Mouse (Mus musculus): ENCODE results near the gene Lpar1. TPM values are rescaled to one million over a fixed set of nuclear protein-coding genes. Genes with fewer than 3 reads are reported as not detected.

Gene Lpar1
- polyA plus RNA-seq, 1 experiment from 2014 or later = 20.6 TPM

GRCm38 (mm10) chr4:58462990-58463389, 90.7 kb downstream of the Lpar1 start:
- H3K36me3 ChIP-seq (ENCODE audit: control insufficient read depth, insufficient read depth) = no peaks in the 10 kb centered on the region
- ATAC-seq (replicated peaks; ENCODE audit: extremely low read depth, insufficient read depth, low FRiP score) = no peak
- no peak overlapping the region for H3K9ac ChIP-seq (ENCODE audit: low read length)
- H3K4me1 ChIP-seq (ENCODE audit: control insufficient read depth, insufficient read depth, low read length) = no peaks in the 10 kb centered on the region
- no peak overlapping the region for H3K27ac ChIP-seq (ENCODE audit: low read length)
- no peaks in the 10 kb centered on the region for H3K27me3 ChIP-seq (ENCODE audit: control insufficient read depth, insufficient read depth, low read length)
- H3K4me2 ChIP-seq (ENCODE audit: low read depth, low read length) = no peak overlapping the region
- no peak overlapping the region for H3K4me3 ChIP-seq (ENCODE audit: low read length)
- 69% methylated on average over 5 of the region's 5 CpGs for WGBS
- 0 out of 2 replicates have a peak, but pooled peaks cover 3% of the 10 kb centered on the region for H3K9me3 ChIP-seq (replicated peaks; ENCODE audit: control insufficient read depth, low read length)

- H3K36me3 ChIP-seq (ENCODE audit: control insufficient read depth, insufficient read depth) = no peaks in the 10 kb centered on the region
- H3K9ac ChIP-seq (ENCODE audit: low read length) = no peak overlapping the region
- no peak overlapping the region for H3K27ac ChIP-seq (ENCODE audit: low read length)
- peaks cover 3% of the 10 kb centered on the region; the same call in 1 of the 2 replicates for H3K9me3 ChIP-seq (replicated peaks; ENCODE audit: control insufficient read depth, low read length)
- 86% methylated on average over 2 of the region's 2 CpGs for WGBS
- H3K27me3 ChIP-seq (ENCODE audit: control insufficient read depth, insufficient read depth, low read length) = no peaks in the 10 kb centered on the region
- H3K4me2 ChIP-seq (ENCODE audit: low read depth, low read length) = no peak overlapping the region
- no peaks in the 10 kb centered on the region for H3K4me1 ChIP-seq (ENCODE audit: control insufficient read depth, insufficient read depth, low read length)
- no peak for ATAC-seq (replicated peaks; ENCODE audit: extremely low read depth, insufficient read depth, low FRiP score)
- no peak overlapping the region for H3K4me3 ChIP-seq (ENCODE audit: low read length)
These were observed 91.1 kb downstream of the Lpar1 start for GRCm38 (mm10) chr4:58462586-58462985.

- WGBS = 17% methylated on average over 4 of the region's 4 CpGs
These were observed 100.4 kb downstream of the Lpar1 start for GRCm38 (mm10) chr4:58453334-58453733.

GRCm38 (mm10) chr4:58448825-58449224, 104.9 kb downstream of the Lpar1 start:
- Histone ChIP-seq H3K4me2 (ENCODE audit: low read depth, low read length) (no peak overlapping the region), H3K4me1 (ENCODE audit: control insufficient read depth, insufficient read depth, low read length) (peaks cover 6% of the 10 kb centered on the region), H3K36me3 (ENCODE audit: control insufficient read depth, insufficient read depth) (no peaks in the 10 kb centered on the region), H3K4me3 (ENCODE audit: low read length) (no peak overlapping the region), H3K9me3 (replicated peaks; ENCODE audit: control insufficient read depth, low read length) (no peaks in the 10 kb centered on the region), H3K9ac (ENCODE audit: low read length) (no peak overlapping the region), H3K27me3 (ENCODE audit: control insufficient read depth, insufficient read depth, low read length) (no peaks in the 10 kb centered on the region), H3K27ac (ENCODE audit: low read length) (no peak overlapping the region)
- ATAC-seq (replicated peaks; ENCODE audit: extremely low read depth, insufficient read depth, low FRiP score) = no peak
- 90% methylated on average over 3 of the region's 3 CpGs for WGBS

More at GRCm38 (mm10) chr4:58453334-58453733, 100.4 kb downstream of the Lpar1 start:
- no peak overlapping the region for H3K4me2 ChIP-seq (ENCODE audit: low read depth, low read length)
- no peaks in the 10 kb centered on the region for H3K27me3 ChIP-seq (ENCODE audit: control insufficient read depth, insufficient read depth, low read length)
- peaks cover 7% of the 10 kb centered on the region for H3K4me1 ChIP-seq (ENCODE audit: control insufficient read depth, insufficient read depth, low read length)
- peak; percentile 37; the same call in 1 of the 2 replicates for ATAC-seq (replicated peaks; ENCODE audit: extremely low read depth, insufficient read depth, low FRiP score)
- H3K9me3 ChIP-seq (replicated peaks; ENCODE audit: control insufficient read depth, low read length) = peaks cover 4% of the 10 kb centered on the region; the same call in 1 of the 2 replicates
- no peaks in the 10 kb centered on the region for H3K36me3 ChIP-seq (ENCODE audit: control insufficient read depth, insufficient read depth)
- H3K27ac ChIP-seq (ENCODE audit: low read length) = peak overlapping the region; percentile 23; the same call in 1 of the 2 replicates
- no peak overlapping the region for H3K4me3 ChIP-seq (ENCODE audit: low read length)
- no peak overlapping the region for H3K9ac ChIP-seq (ENCODE audit: low read length)

- no peak overlapping the region for H3K4me3 ChIP-seq (ENCODE audit: low read length)
- 71% methylated on average over 7 of the region's 7 CpGs for WGBS
These were observed 105.9 kb downstream of the Lpar1 start for GRCm38 (mm10) chr4:58447841-58448240.

GRCm38 (mm10) chr4:58445846-58446245, 107.9 kb downstream of the Lpar1 start:
- Histone ChIP-seq H3K4me2 (ENCODE audit: low read depth, low read length) (no peak overlapping the region), H3K4me3 (ENCODE audit: low read length) (no peak overlapping the region), H3K9me3 (replicated peaks; ENCODE audit: control insufficient read depth, low read length) (no peaks in the 10 kb centered on the region), H3K9ac (ENCODE audit: low read length) (no peak overlapping the region), H3K27me3 (ENCODE audit: control insufficient read depth, insufficient read depth, low read length) (no peaks in the 10 kb centered on the region), H3K27ac (ENCODE audit: low read length) (no peak overlapping the region), H3K36me3 (ENCODE audit: control insufficient read depth, insufficient read depth) (no peaks in the 10 kb centered on the region), H3K4me1 (ENCODE audit: control insufficient read depth, insufficient read depth, low read length) (no peaks in the 10 kb centered on the region)
- 62% methylated on average over 6 of the region's 6 CpGs for WGBS
- no peak for ATAC-seq (replicated peaks; ENCODE audit: extremely low read depth, insufficient read depth, low FRiP score)

More at GRCm38 (mm10) chr4:58447841-58448240, 105.9 kb downstream of the Lpar1 start:
- H3K27me3 ChIP-seq (ENCODE audit: control insufficient read depth, insufficient read depth, low read length) = no peaks in the 10 kb centered on the region
- H3K9me3 ChIP-seq (replicated peaks; ENCODE audit: control insufficient read depth, low read length) = no peaks in the 10 kb centered on the region
- H3K36me3 ChIP-seq (ENCODE audit: control insufficient read depth, insufficient read depth) = no peaks in the 10 kb centered on the region
- no peak overlapping the region for H3K9ac ChIP-seq (ENCODE audit: low read length)
- no peak overlapping the region for H3K27ac ChIP-seq (ENCODE audit: low read length)
- no peak for ATAC-seq (replicated peaks; ENCODE audit: extremely low read depth, insufficient read depth, low FRiP score)
- H3K4me1 ChIP-seq (ENCODE audit: control insufficient read depth, insufficient read depth, low read length) = no peaks in the 10 kb centered on the region
- no peak overlapping the region for H3K4me2 ChIP-seq (ENCODE audit: low read depth, low read length)

GRCm38 (mm10) chr4:58442338-58442737, 111.4 kb downstream of the Lpar1 start:
- Histone ChIP-seq H3K4me1 (ENCODE audit: control insufficient read depth, insufficient read depth, low read length) (no peaks in the 10 kb centered on the region), H3K9me3 (replicated peaks; ENCODE audit: control insufficient read depth, low read length) (no peaks in the 10 kb centered on the region), H3K27me3 (ENCODE audit: control insufficient read depth, insufficient read depth, low read length) (no peaks in the 10 kb centered on the region), H3K9ac (ENCODE audit: low read length) (no peak overlapping the region), H3K36me3 (ENCODE audit: control insufficient read depth, insufficient read depth) (no peaks in the 10 kb centered on the region), H3K27ac (ENCODE audit: low read length) (no peak overlapping the region), H3K4me3 (ENCODE audit: low read length) (no peak overlapping the region), H3K4me2 (ENCODE audit: low read depth, low read length) (no peak overlapping the region)
- no peak for ATAC-seq (replicated peaks; ENCODE audit: extremely low read depth, insufficient read depth, low FRiP score)
- WGBS = 48% methylated on average over 5 of the region's 5 CpGs

- no peak overlapping the region for H3K4me3 ChIP-seq (ENCODE audit: low read length)
- no peaks in the 10 kb centered on the region for H3K9me3 ChIP-seq (replicated peaks; ENCODE audit: control insufficient read depth, low read length)
- no peak overlapping the region for H3K4me2 ChIP-seq (ENCODE audit: low read depth, low read length)
- no peak overlapping the region for H3K9ac ChIP-seq (ENCODE audit: low read length)
- no peaks in the 10 kb centered on the region for H3K27me3 ChIP-seq (ENCODE audit: control insufficient read depth, insufficient read depth, low read length)
- no peak for ATAC-seq (replicated peaks; ENCODE audit: extremely low read depth, insufficient read depth, low FRiP score)
- no peaks in the 10 kb centered on the region for H3K4me1 ChIP-seq (ENCODE audit: control insufficient read depth, insufficient read depth, low read length)
- peaks cover 2% of the 10 kb centered on the region; the same call in 1 of the 2 replicates for H3K36me3 ChIP-seq (ENCODE audit: control insufficient read depth, insufficient read depth)
- WGBS = 85% methylated on average over 7 of the region's 7 CpGs
- no peak overlapping the region for H3K27ac ChIP-seq (ENCODE audit: low read length)
These were observed 115.0 kb downstream of the Lpar1 start for GRCm38 (mm10) chr4:58438654-58439053.

GRCm38 (mm10) chr4:58437271-58437670, 116.4 kb downstream of the Lpar1 start:
- Histone ChIP-seq H3K4me3 (ENCODE audit: low read length) (no peak overlapping the region), H3K4me2 (ENCODE audit: low read depth, low read length) (no peak overlapping the region), H3K36me3 (ENCODE audit: control insufficient read depth, insufficient read depth) (peaks cover 2% of the 10 kb centered on the region; the same call in 1 of the 2 replicates), H3K4me1 (ENCODE audit: control insufficient read depth, insufficient read depth, low read length) (no peaks in the 10 kb centered on the region), H3K27me3 (ENCODE audit: control insufficient read depth, insufficient read depth, low read length) (no peaks in the 10 kb centered on the region), H3K27ac (ENCODE audit: low read length) (no peak overlapping the region), H3K9ac (ENCODE audit: low read length) (no peak overlapping the region), H3K9me3 (replicated peaks; ENCODE audit: control insufficient read depth, low read length) (no peaks in the 10 kb centered on the region)
- 80% methylated on average over 15 of the region's 15 CpGs for WGBS
- ATAC-seq (replicated peaks; ENCODE audit: extremely low read depth, insufficient read depth, low FRiP score) = no peak
